Mouse (Mus musculus) lung, embryonic 16.5 days (tissue): ENCODE data around the gene Tacc3. TPM values are rescaled to one million over a fixed set of nuclear protein-coding genes. Genes with fewer than 3 reads are reported as not detected.
A peak's percentile ranks its signal among the peaks of the same experiment; 100 is the strongest.

ENCODE experiments used
- ATAC-seq: fragments of 200-750 bp; cut with Nextera tagmentation; 2 replicates; pipeline ENCODE4 v1.8.0; 2017; ENCODE audit warnings: low read depth, mild to moderate bottlenecking, moderate library complexity
- H3K27ac ChIP-seq: fragments of 300-500 bp; sonication (generic); 2 replicates; pipeline ENCODE4 v1.5.1; 2014; ENCODE audit warnings: mild to moderate bottlenecking, control low read depth, low read length
- H3K27me3 ChIP-seq: fragments of 300-500 bp; sonication (generic); 2 replicates; pipeline ENCODE4 v1.6.1; 2014; ENCODE audit warnings: low read depth, low read length, mixed read lengths; ENCODE audit not compliant: control insufficient read depth, insufficient read depth
- H3K36me3 ChIP-seq: fragments of 300-500 bp; sonication (generic); 2 replicates; pipeline ENCODE4 v1.6.1; 2014; ENCODE audit warnings: low read length; ENCODE audit not compliant: control insufficient read depth, insufficient read depth
- H3K4me1 ChIP-seq: fragments of 300-500 bp; sonication (generic); replicated peaks from 2 replicates; pipeline ENCODE4 v1.6.1; 2014; ENCODE audit warnings: low read length, mixed read lengths; ENCODE audit not compliant: control insufficient read depth, insufficient read depth
- H3K4me2 ChIP-seq: fragments of 300-500 bp; sonication (generic); 2 replicates; pipeline ENCODE4 v1.6.1; 2014; ENCODE audit warnings: low read depth, low read length, control low read depth
- H3K4me3 ChIP-seq: fragments of 300-500 bp; sonication (generic); 2 replicates; pipeline ENCODE4 v1.5.1; 2014; ENCODE audit warnings: mild to moderate bottlenecking, low read length, control low read depth
- H3K9ac ChIP-seq: fragments of 300-500 bp; sonication (generic); 2 replicates; pipeline ENCODE4 v1.6.1; 2014; ENCODE audit warnings: low read length, control low read depth
- H3K9me3 ChIP-seq: fragments of 300-500 bp; sonication (generic); 2 replicates; pipeline ENCODE4 v1.6.1; 2016; ENCODE audit warnings: low read length; ENCODE audit not compliant: control insufficient read depth
- WGBS: fragments of 180-500 bp; shearing (Covaris S2); extraction: QIAGEN DNeasy Blood & Tissue Kit; methylation state at CpG from one replicate; pipeline ENCODE4 v1.1.7; 2014; 5-methylcytosine and 5-hydroxymethylcytosine counted together
- polyA plus RNA-seq: library from polyadenylated mRNA; unstranded; fragments of >200 nt; fragmentation: Nextera tagmentation; extraction: Ambion mirVana; gene quantifications from 2 replicates; pipeline ENCODE4 v1.2.1, GENCODE M21; 2015

The Tacc3 gene
- polyA plus RNA-seq, 1 experiment from 2014 or later = 214 TPM

DNA sequence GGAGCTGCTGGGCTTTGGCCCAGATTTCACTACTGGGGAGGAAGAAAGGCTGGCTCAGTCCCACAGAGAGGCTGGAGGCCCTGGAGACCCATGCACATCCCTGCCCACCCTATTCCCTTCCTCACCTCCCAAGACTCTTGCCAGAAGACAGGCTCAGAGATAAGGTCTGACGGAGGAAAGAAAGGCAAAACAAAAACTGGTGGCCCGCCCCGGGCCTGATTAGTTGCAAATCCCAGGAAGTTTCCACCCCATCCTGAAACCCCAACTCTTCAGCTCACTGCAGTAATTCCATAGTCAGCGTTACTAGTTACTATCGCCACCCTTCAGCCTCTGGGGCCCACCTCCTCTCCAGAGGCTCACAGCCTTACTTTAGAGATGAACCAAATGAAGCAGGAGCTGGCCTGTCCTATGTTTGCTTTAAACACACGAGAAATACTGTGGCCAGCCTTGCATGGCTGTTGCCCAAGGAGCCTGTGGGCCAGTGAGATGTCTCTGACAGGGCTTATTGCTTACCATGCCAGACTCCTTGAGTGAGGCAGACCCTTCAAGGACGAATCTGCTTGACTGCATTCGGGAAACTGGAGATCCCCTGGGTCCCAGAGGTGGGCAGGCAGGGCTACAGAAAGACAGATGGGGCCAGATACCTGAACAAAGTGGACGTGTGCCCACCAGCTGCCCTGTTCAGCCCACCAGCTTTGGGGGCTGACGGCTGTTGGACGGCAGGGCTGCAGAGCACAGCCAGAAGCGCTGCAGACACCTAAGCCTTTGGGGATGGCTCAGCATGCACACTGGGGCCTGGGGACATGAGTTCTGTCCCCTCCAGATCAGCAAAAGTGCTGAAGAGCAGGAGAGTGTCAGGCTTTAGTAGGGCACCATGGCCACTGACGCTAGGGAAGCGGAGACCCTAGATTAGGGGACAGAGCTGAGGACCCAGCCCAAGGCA, 30.6 kb downstream of the Tacc3 start:
- Histone ChIP-seq H3K27ac (peak overlapping the region; percentile 39), H3K4me1 (peaks cover 46% of the 10 kb centered on the region), H3K4me3 (no peak overlapping the region), H3K27me3 (no peaks in the 10 kb centered on the region), H3K36me3 (no peaks in the 10 kb centered on the region), H3K4me2 (no peak overlapping the region), H3K9ac (peak overlapping the region; percentile 52), H3K9me3 (no peaks in the 10 kb centered on the region)
- WGBS = 60% methylated on average over 14 of the region's 14 CpGs
- no peak for ATAC-seq

DNA sequence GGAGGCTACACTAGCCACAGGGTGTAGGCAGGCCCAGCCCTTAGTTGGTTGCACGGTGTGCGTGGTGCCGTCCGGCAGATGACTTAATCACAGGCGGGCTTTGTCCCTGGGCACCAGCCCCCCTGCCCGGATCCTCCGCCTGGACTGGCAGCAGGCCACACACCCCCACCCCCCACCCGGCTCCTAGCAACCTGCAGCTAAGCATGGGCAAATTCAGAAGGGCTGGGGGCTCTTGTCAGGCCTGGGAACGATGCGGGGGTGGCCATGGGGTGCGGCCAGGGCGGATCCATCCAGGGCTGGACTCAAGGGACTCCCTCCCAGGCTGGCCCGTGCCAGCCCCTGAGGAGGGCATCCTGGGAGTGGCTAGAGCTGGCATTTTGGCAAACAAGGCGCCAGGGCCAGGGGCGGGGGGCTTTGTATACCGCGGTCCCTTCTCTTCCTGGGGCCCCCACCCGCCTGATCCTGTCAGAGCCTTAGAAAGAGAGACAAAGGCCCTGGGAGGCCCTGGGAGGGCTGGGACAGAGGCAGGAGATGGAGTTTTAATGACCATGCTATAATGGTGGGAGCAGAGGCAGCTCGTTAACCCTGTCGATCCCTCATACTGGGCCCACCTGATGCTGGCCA, 31.4 kb downstream of the Tacc3 start:
- peak overlapping the region; percentile 52 for H3K9ac ChIP-seq

DNA sequence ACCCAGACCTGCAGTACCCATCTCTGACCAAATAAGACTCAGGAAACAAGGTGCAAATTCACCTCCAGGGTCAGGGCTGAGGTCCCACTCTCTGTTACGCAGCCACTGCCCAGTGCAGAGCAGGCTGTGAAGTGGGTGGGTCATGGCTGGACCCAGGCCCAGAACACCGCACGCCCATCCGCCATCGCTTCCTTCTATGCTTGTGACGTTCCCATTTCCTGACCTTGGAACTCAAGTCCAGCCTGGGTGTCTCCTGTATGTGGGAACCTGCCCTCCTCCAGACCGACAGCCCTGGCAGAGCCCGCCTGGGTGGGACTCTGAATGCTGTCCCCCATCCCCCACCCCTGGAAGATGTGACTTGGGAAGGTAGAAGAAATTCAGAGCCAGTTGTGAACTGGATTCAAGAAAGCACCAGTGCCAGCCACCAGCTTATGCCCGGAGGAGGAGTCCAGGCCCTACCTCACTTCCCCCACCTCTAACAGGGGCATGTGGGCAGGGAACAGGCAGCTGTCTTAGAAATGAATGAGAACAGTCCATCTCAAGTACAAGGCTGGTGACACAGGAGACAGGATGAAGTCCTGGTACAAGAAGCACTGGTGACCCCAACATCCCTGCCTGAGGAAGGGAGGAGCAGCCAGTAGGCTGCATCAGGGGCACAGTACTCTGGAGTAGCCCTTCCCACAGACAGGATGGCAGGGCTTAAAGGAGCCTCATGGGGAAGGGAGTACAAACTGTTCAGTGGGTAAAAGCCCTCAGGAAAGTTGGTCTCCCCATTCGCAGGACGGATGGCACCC, 32.1 kb downstream of the Tacc3 start:
- peak overlapping the region; percentile 52 for H3K9ac ChIP-seq
- peak; percentile 8; the same call in 1 of the 2 replicates for ATAC-seq
- no peak overlapping the region for H3K4me2 ChIP-seq
- H3K27me3 ChIP-seq = no peaks in the 10 kb centered on the region
- WGBS = 71% methylated on average over 11 of the region's 11 CpGs
- no peaks in the 10 kb centered on the region for H3K9me3 ChIP-seq
- H3K4me3 ChIP-seq = no peak overlapping the region
- no peaks in the 10 kb centered on the region for H3K36me3 ChIP-seq
- peak overlapping the region; percentile 62 for H3K27ac ChIP-seq
- peaks cover 56% of the 10 kb centered on the region for H3K4me1 ChIP-seq

More for the DNA sequence above, 31.4 kb downstream of the Tacc3 start:
- no peak overlapping the region for H3K4me2 ChIP-seq
- H3K27me3 ChIP-seq = no peaks in the 10 kb centered on the region
- peak overlapping the region; percentile 62 for H3K27ac ChIP-seq
- no peak overlapping the region for H3K4me3 ChIP-seq
- peak; percentile 48; the same call in 1 of the 2 replicates for ATAC-seq
- H3K9me3 ChIP-seq = no peaks in the 10 kb centered on the region
- 55% methylated on average over 20 of the region's 20 CpGs for WGBS
- H3K36me3 ChIP-seq = no peaks in the 10 kb centered on the region
- H3K4me1 ChIP-seq = peaks cover 53% of the 10 kb centered on the region

DNA sequence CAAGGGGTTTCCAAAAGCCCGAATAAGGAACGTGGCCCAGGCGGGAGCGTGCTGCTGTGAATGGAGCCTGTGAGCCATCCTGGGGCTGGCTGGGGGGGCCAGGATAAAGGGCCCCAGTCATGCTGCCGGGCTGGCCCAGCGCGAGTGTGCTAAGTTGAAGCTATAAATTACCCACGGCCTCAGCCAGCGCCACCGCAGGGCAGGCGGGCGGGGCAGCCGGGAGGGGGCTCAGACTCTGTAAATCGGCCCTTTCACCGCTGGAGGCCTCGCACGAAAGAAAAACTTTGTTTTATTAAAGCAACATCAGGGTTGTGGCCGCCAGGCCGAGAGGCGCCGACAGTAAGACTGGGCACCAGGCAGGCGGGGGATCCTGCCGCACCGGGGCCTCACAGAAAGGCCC, 34.5 kb downstream of the Tacc3 start:
- H3K36me3 ChIP-seq = no peaks in the 10 kb centered on the region
- peak overlapping the region; percentile 33 for H3K9ac ChIP-seq
- H3K4me1 ChIP-seq = peaks cover 66% of the 10 kb centered on the region
- WGBS = 4% methylated on average over 24 of the region's 24 CpGs
- peak; percentile 24 for ATAC-seq
- no peak overlapping the region for H3K4me3 ChIP-seq
- H3K9me3 ChIP-seq = no peaks in the 10 kb centered on the region
- no peaks in the 10 kb centered on the region; the same call in 1 of the 2 replicates for H3K27me3 ChIP-seq
- H3K27ac ChIP-seq = peak overlapping the region; percentile 90
- H3K4me2 ChIP-seq = peak overlapping the region; percentile 0

DNA sequence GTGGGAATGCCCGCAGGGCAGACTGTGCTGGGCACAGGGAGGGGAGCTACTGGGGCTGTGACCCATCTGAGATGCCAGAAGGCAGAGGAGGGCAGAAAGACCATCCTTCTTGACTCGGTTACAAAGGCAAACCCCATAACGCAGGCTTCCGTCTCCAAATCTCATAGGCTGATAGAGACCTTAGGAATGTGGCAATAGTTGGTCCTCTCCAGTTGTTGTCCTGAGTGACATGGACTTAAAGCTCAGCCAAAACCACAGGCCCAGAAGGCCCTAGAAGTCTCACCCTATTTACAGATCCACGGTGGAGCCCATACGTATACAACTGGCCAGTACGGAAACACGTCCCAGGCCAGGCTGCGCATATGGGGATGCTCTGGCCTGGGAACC, 36.5 kb downstream of the Tacc3 start:
- Histone ChIP-seq H3K4me3 (no peak overlapping the region), H3K36me3 (no peaks in the 10 kb centered on the region), H3K4me1 (peaks cover 65% of the 10 kb centered on the region), H3K27ac (peak overlapping the region; percentile 98), H3K9me3 (no peaks in the 10 kb centered on the region), H3K27me3 (no peaks in the 10 kb centered on the region; the same call in 1 of the 2 replicates), H3K4me2 (peak overlapping the region; percentile 87), H3K9ac (peak overlapping the region; percentile 38)
- WGBS = 51% methylated on average over 9 of the region's 9 CpGs
- no peak for ATAC-seq

DNA sequence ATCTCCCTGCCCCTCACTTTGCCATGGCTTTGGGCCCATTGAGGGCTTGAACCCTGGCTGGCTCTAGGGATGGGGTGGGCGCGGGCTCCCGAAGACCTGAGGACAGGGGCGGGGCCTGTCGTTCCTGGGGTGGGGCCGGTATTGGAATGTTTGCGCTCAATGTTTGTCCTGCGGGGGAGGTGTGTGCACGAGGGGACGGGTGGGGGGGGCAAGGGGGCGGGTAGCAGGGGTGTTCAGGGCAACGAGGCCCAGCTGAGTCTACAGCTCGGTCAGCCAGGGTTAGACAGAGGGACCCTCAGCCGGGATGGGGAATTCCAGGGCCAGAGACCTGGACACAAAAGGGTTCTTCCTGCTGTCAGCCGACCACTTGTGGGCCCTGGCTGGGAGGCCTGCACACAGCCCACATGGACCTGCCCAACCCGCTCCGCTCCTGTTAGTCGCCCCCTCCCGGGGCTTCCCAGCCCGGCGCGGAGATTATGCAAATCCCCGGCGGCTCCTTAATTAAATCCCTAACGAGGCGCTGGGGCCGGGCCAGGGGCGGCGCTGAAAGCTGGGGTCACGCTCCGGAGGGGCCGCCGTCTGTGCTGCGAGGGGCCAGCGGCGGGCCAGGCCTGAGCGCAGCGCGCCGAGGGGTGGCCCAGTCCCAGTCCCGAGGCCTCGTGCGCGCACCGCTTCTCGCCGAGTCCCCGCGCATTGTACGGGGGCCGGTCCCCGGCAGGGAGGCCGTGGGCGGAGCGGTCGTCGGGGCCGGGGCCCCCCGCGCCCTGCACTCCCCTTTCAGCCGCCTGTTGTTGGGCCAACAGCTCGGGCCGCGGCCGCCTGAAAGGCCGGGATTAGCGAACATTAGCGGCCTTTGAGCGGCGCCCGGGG, 37.2 kb downstream of the Tacc3 start:
- WGBS = 2% methylated on average over 54 of the region's 71 CpGs
- Histone ChIP-seq H3K36me3 (no peaks in the 10 kb centered on the region), H3K27ac (peak overlapping the region; percentile 98), H3K9ac (peak overlapping the region; percentile 78), H3K9me3 (no peaks in the 10 kb centered on the region), H3K27me3 (no peaks in the 10 kb centered on the region; the same call in 1 of the 2 replicates), H3K4me3 (peak overlapping the region; percentile 50), H3K4me1 (peaks cover 62% of the 10 kb centered on the region), H3K4me2 (peak overlapping the region; percentile 87)
- ATAC-seq = peak; percentile 57

DNA sequence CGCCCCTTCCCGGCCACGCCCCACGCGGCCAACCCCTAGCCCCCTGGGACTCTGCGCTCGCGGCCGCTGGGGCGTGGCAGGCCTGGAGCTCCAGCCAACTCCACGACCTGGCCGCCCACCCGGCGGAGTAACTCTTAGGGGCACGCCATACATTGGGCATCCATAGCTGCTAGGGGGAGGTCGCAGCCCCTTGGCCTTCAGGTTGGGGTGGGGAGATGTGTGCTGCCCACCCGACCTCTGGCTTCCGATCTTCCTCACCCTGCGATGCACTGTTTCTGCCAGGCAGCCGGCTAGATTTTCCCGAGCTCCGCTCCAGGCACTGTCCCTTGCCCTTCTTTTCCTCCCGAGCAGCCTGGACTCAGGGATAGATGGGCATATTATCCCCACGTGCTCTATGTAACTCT, 37.8 kb downstream of the Tacc3 start:
- H3K4me1 ChIP-seq = peaks cover 63% of the 10 kb centered on the region
- no peaks in the 10 kb centered on the region for H3K36me3 ChIP-seq
- peak; percentile 37 for ATAC-seq
- no peaks in the 10 kb centered on the region for H3K9me3 ChIP-seq
- peak overlapping the region; percentile 98 for H3K27ac ChIP-seq
- peak overlapping the region; percentile 78 for H3K9ac ChIP-seq
- peak overlapping the region; percentile 87 for H3K4me2 ChIP-seq
- peak overlapping the region; percentile 50 for H3K4me3 ChIP-seq
- no peaks in the 10 kb centered on the region; the same call in 1 of the 2 replicates for H3K27me3 ChIP-seq
- WGBS = 9% methylated on average over 21 of the region's 24 CpGs

DNA sequence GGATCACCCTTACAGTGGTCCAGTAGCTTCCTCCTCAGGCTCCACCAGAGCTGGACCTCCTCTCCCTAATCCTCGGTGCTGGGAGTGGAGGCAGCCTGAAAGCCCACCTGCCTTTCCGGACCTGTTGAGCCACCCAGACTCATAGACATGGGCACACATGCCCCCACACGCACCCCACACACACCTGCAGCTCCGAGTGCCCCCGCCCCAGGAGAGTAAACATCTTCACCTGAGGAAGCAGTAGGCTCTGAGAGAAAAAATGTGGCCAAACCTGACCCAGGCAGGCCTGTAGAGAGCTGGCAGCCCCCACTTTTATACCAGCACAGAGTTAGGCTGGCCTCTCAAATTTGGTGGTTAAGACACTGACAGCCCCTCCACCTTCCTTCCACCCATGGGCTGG, 38.5 kb downstream of the Tacc3 start:
- H3K9me3 ChIP-seq = no peaks in the 10 kb centered on the region
- peak overlapping the region; percentile 78 for H3K9ac ChIP-seq
- H3K36me3 ChIP-seq = no peaks in the 10 kb centered on the region
- WGBS = 56% methylated on average over 5 of the region's 5 CpGs
- H3K27me3 ChIP-seq = no peaks in the 10 kb centered on the region; the same call in 1 of the 2 replicates
- peak overlapping the region; percentile 98 for H3K27ac ChIP-seq
- ATAC-seq = peak; percentile 69
- H3K4me1 ChIP-seq = peaks cover 66% of the 10 kb centered on the region
- H3K4me2 ChIP-seq = peak overlapping the region; percentile 87
- H3K4me3 ChIP-seq = 0 out of 2 replicates have a peak overlapping the region, but pooled peaks have one; percentile 4
